Mouse (Mus musculus) right cerebral cortex, postnatal 10 days (tissue): ENCODE measurements around the gene C1ql2.

Experiments
- DNase-seq, 2 experiments: peaks; one replicate each; pipeline ENCODE4 v3.0.0; 2021; ENCODE audit warnings: low spot score in 2 of 2

C1ql2 gene

DNA sequence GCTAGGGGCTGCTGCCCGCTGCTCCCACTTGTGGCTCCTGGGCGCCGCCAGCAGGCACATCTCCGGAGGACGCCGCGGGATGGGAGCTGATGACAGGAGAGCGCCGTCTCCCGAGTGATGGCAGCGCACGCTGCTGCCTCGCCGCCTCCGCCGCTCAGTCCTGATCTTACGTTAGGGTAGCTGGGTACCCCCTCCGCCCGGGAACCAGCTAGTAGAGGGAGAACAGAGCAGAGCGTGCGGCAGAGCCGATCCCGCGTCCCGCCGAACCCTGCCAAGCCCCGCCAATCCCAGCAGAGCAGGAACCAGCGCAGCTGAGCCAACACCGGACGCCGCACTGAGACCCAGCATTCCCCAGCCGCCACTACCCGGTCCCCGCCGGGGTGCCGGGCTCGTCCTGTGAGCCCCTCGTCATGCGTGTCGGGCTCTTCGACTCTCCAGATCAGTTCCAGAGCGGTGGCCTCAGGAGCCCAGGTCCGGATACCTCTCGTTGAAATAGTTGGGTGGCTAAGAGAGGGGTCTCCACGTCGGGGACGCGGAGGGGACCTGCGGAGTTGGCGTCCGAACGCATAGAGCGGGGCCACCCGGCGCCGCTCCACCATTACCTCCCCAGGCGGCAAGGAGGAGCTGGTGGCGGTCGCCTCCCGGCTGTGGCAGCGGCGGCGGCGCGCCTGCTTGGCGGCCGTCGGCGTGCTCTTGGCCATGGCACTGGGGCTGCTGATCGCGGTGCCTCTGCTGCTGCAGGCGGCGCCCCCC lies at the start of gene C1ql2:
Gene C1ql2, plus strand, starts transcription at position 164 of the 753 bp plus-strand sequence.
- peak; percentile 67 to 72 for DNase-seq

DNA sequence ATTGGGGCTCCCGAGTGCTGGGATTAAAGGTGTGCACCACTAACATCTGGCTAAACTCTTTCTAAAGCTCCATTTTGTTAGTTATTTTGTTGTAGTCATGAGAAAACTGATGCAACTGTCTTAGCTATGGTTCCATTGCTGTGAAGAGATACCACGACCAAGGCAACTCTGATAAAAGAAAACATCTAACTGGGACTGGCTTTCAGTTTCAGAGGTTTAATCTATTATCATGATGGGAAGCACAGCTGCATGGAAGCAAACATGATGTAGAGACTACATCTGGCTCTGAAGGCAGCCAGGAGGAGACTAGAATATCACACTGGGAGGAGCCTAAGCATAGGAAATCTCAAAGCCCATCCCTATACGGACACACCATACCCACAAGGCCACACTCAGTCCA lies 48.7 kb upstream of the C1ql2 start:
- DNase-seq, result no peak

DNA sequence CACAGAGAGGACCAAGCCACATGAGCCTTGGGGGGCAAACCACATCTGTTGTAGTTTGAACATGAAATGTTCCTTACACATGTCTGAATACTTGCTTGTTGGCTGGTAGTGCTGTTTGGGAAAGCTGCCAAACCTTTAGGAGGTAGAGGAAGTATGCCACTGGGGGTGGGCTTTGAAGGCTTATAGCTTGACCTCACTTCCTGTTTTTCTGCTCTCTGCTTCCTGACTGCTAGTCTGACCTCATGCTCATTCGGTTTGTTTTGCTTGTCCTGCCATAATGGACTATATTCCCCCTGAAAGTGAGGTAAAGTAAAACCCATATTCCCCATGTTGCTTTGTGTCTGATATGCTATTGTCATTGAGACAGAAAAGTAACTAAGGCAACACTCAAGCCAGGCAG lies 46.6 kb upstream of the C1ql2 start:
- DNase-seq, result no peak

DNA sequence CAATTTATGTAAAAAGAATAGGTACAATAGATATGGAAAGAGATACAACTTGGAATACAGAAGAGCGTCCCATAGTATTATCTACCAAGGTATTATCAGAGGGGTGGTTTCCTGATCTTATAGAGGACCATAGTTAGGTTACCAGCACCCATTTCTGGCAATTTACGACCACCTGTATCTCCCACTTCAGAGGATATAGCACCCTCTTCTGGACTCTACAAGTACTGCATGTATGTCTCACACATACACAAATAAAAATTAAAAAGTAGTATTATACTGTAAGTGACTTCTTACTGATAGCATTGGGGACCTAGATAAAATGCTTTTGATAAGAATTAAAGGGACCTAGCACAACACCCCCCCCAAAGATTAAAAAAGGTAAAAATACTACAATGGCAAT lies 43.4 kb upstream of the C1ql2 start:
- no peak for DNase-seq

DNA sequence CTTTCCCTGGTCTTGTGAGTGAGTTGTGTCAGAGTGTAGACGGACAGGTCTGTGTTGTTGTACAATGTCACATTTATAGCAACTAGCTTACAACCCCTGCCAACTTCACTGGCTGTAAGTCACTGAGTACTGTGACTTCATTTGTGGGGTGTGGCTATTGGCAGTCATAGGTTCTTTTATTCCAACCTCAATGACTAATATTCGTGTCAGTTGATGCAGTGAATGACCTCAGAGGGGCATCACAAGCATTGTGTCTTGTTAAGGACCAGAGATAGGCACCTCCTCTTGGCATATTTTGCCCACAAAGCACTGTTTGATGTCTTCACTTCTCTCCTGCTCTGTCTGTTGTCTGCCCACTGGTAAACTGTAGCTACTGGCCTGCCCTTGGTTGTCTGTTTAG lies 34.6 kb upstream of the C1ql2 start:
- no peak for DNase-seq

DNA sequence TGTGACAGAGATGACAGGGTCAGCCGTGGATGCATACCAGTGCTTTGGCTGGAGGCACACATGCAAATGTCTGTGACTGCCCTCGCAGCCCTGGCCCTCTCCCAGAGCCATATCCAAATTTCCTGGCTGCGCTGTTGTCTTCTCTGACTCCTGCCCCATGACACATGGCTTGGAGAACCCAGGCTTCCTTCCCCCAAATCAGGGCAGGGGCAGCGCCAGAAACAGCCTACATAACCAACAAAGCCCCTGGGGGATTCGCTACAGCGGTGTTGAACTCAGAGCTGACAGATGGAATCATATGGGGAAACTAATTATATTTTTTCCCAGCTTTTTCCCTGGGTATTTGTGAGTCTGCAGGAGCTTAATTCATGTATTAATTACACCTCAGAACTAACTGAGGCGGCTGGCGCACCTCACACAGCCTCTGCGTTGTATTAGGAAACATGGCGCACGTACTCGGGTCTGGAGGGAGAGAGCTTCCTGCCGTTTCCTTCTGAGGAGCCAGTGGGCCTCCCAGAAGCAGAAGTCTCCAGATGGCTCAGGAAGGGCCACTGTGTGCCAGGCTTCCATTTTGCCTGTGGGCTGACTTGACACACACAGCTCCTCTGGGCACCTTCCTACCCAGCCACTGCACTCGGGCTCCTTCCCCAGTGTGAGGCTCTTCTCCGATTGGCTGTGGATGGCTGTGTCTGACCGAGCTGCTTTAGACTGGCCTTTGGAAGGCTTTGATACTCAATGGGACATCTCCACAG lies 18.9 kb upstream of the C1ql2 start:
- no peak for DNase-seq

DNA sequence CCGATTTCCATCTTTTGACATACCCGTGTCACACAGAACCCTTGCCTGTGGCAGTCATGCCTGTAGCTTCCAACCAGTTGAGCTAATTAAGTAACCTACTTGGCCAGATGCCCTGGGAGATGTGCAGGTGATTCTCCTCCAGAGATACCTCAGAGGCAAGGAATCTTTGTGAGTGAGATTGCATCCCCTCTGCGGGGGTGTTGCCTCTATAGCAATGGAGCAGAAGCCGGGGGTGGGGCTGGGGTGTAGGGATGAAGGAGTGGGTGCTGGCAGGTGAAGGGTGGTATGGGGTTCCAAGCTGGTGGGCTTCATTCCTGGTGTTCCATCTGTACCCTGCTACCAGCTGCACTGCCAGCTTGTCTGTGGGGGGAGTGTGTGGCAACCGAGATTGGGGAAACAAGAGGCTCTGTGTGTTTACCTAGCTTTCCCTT lies 17.2 kb upstream of the C1ql2 start:
- DNase-seq, result no peak

DNA sequence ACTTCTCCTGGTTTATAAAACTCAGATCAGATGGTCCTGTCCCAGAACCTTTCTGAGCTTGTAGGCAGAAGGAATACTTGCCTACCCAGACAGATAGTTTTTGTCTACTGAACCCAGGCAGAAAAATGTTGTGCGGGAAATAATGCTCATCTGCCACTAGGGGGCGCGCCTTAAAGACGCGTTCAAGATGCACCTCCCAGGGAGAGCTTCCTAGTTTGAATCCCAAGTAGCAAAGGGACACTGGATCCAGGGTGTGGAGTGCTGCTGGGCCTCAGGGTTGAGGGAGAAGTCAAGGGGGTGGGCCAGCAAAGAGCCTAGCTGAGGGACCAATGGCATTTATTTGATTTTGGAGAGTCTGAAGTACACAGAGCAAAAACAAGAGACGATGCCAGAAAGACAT lies 12.7 kb upstream of the C1ql2 start:
- DNase-seq, result peak; percentile 29 to 69

DNA sequence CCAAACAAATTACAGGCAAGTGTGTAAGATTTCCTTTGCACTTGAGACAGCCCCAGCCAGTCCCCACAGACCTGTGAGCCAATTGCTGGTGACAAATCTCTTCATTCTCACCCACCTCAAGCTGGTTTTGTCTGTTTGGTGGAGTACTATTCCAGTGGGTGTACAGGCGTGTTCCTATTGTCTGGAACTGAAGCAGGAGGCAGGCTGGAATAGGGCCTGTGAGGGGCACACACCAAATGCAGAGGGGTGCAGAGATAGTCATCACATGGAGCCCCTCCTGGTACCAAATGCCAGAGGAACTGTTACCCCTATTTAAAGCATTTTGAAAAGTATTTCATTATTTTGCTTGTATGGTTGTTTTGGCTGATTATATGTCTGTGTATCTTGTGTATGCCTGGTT lies 12.2 kb upstream of the C1ql2 start:
- DNase-seq, result no peak

DNA sequence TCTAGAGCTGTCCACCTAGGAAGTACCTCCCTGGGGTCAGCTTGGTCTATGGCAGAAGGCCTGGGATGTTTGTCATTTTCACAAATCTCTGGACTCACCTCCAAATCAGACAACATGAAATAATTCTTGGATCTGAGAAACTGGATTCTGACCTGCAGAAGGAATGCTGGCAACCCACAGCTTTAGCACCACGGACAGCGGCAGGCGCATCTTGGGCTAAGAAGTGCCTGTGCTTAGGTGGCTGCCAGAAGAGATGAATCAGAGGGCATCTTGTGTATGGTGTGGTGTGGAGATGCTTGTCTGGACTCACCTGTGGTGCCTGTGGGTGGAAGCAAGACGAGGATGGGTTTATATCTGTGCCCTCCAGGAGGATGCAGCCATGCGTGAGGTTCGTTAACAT lies 8.5 kb upstream of the C1ql2 start:
- DNase-seq, result no peak

DNA sequence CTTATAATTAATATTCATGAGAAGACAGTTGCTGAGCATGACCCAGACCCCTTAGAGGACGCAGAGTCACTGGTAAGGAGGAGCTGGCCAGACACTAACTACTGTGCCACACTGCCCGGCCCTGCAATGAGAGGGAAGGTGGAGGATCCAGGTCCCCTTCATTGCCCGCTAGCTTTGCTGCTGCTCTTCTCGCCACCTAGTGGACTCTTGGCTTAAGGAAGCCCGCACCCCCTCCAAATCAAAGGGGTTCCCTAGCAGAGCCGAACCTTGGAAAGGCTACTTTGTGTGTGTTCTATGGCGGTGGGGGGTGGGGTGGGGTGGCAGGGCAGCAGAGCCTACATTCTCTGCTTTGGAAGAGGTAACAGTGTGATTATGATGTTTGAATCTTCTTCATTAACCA lies 2.4 kb upstream of the C1ql2 start:
- DNase-seq, result peak in 1 of 2 experiments; percentile 38

DNA sequence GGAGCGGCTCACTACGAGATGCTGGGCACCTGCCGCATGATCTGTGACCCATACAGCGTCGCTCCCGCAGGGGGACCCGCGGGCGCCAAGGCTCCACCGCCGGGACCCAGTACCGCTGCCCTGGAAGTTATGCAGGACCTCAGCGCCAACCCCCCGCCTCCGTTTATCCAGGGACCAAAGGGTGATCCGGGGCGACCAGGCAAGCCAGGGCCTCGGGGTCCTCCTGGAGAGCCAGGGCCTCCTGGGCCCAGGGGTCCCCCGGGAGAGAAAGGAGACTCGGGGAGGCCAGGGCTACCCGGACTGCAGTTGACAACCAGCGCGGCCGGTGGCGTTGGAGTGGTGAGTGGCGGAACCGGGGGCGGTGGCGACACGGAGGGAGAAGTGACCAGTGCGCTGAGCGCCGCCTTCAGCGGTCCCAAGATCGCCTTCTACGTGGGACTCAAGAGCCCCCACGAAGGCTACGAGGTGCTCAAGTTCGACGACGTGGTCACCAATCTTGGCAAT lies 842 bp downstream of the C1ql2 start:
- no peak for DNase-seq

DNA sequence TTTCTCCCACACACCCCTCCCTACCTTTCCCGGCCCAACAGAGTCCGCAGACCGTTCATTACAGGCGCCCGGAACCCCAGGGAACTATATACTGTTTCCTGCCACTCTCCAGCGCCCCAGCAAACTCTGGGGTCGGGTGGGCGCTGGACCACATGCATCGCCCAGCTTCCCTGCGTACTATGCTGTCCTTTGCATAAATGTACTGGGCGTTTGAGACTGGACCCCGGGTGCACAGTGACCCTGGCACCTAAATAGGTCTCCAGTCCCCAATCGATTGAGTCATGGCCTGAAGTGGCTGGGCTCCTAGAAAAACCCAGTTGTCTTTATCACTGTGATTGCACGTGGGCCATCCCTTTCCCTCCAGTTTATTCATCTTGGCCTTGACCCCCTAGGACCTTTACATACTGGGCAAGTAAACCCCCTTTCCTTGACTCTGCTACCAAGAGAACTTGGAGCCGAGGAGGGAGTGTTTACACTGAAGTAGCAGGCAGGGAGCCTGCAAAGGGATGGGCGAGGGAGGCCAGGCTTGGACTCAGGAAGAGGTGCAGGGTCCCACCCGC lies 1.5 kb downstream of the C1ql2 start:
- no peak for DNase-seq

DNA sequence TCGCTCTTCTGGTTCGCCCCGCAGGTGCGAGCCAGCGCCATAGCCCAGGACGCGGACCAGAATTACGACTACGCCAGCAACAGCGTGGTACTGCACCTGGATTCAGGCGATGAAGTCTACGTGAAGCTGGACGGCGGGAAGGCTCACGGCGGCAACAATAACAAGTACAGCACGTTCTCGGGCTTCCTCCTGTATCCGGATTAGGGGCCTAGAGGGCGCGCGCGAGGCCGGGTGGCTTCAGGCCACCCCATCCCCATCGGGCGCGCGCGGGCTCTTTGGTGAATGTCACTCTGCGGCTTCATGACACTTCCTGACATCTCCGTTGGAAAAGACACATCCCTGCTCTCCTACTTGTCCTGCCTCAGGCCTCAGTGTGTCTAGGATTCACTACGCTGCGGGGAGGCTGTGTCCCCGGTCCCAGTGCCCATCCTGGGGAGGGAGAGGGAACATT lies 2.0 kb downstream of the C1ql2 start:
- DNase-seq, result peak in 1 of 2 experiments; percentile 57

DNA sequence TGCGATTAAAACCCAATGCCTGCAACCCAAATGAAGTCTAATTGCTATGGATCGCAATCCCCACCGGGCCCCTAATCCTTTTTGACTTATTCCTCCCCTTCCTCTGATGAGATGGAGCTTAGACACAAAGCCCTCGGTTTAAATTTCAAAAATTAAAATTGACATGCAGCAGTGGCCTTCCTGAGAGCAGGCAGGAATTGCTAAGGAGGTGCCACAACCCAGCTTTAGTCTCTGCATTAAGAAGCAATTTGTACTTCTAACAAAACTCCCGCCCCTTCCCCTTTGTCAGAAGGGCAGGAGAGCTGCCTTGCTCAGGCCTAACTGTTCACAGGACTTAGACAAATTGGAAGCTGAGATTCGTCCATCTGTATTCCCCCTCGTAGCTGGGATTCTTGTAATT lies 4.6 kb downstream of the C1ql2 start:
- DNase-seq, result no peak

DNA sequence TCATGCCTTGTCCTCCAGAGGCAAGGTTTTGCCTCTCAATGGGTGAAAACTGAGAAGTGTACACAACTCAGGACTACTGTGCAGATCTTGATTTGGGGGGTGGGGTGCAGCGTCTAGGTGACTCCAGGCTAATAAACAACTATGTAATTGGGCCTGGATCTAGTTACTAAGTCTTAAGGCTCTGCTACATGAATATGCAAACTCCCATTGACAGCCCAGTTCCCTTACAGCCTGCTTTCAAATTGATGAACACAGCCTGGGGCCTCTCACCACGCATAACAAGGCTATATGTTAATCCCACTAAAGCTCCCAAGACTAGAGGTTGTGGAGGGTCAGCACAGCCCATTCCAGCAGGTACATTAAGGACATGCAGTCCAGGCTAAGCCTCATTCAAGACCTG lies 14.0 kb downstream of the C1ql2 start:
- no peak for DNase-seq

DNA sequence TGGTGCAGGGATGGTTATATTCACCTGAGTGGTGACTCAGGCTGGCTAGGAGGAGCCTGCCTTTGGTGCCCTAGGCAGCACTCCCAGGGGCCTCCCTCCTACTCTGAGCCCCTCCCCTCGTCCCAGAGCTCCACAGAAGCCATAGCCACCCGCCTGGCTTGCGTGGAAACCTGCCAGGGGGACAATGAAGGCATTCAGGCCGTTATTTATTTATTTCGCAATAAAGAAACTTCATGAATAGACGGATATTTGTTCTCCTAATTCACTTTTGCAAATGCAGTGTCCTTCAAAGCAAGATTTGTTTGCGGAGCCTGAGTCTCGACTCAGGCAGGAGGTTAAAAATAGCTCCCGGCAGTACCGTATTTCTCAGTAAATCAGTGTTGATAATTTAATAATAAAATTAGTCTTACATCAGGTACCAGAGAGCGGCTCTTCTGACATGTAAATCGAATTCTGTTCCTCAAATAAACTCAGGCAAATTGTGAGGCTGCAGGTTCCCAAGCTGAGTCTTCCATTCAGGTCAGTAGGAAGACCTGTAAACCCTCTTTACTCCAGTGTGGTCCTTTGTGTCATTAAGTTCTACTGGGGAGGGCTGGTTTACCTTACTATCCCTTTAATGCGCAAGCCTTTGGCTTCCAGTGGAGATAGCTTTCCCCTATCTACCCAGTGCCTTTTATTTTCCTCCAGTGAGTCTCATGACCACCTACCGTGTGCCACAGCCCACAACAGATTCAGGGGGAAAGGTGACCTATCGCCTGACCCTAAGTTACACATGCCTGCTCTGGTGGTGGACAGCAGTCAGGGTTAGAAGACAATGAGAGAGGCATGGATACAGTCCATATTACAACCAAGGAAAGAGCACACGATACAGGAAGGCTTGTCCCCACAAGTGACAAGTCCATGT lies 17.2 kb downstream of the C1ql2 start:
- peak; percentile 63 to 65 for DNase-seq

DNA sequence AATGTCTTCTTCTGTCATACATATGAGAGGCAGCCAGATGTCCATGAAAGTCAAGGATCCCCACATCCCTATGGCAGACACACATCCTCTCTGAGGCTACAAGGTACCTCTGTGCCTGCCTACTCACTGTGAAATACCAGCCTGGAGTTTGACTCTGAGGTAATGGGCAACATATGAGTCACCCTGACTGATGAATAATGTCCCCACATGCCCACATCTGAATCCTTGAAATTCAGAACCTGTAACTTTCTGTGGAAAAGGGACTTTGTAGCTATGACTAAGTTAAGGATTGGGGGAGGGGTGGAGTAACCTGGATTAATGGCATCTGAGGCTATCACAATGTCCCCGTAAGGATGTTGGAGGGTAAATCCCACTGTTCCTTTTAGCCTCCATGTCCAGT lies 23.3 kb downstream of the C1ql2 start:
- DNase-seq, result no peak

DNA sequence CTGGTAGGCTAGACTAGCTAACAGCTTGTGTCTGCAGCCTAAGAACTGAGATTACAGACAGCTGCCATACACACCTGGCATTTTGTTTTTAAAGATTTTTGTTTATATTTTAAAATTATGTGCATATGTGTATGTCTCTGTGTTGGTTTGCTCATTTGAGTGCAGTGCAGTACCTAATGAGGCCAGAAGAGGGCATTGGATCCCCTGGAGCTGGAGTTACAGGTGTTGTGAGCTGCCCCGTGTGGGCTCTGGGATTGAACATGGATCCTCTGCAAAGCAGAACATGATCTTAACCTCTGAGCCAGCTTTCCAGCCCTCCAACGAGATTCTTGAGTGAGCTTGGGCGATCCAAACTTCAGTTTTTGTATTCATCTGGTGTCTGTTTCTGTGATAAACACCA lies 27.8 kb downstream of the C1ql2 start:
- DNase-seq, result no peak

DNA sequence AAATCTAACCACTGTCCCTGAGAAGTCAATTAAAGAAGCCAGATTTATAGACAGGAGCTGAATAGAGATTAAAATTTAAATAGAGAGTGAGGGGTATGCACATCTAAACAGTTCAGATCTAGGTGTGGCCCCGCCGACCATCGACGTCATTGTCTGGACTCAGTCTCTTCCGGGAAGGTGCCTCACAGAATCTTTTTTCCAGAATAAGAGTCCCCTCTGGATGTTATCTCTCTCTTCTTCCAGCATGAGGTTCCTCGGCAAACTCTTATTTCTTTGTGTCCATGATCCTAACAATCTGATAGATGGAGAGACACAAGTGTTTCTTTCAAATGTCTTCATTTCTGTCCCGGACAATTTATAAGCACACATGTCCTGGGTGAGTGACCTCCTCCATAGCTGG lies 33.7 kb downstream of the C1ql2 start:
- no peak for DNase-seq

DNA sequence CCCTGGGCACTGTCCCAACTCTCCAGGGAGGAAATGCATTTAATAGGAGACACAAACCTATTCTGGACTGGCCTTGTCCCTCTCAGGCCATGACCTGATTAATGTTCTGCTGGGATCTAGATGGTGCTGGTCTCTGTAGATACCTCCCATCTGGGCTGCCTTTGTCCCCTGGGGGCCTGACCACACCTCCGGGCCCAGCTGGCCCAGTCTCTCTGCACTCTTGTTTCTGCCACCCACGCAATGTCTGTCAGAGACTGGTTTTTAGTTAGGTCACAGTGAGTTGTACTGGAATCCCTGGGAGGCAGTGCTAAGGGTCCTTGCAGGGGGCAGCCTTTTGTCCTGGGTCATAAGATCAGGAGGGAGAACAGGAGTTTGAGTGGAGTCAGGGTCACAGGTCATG lies 34.5 kb downstream of the C1ql2 start:
- no peak for DNase-seq
